Mouse (Mus musculus) inflammation-experienced regulatory T-cells, adult 6 months (primary cell): ENCODE measurements around the gene Rpl27a. TPM values are rescaled to one million over a fixed set of nuclear protein-coding genes. Genes with fewer than 3 reads are reported as not detected.

Experiments used
- ATAC-seq: one replicate; pipeline ENCODE4 v1.8.0; 2017
- polyA plus RNA-seq, 3 experiments: library from polyadenylated mRNA; unstranded; fragments of 100-300 nt; shearing (Covaris generic); gene quantifications; one replicate each; pipeline ENCODE4 v1.2.1; 2017

Gene Rpl27a
- polyA plus RNA-seq, 3 experiments from 2014 or later, result 216 to 323 (median 255) TPM

DNA sequence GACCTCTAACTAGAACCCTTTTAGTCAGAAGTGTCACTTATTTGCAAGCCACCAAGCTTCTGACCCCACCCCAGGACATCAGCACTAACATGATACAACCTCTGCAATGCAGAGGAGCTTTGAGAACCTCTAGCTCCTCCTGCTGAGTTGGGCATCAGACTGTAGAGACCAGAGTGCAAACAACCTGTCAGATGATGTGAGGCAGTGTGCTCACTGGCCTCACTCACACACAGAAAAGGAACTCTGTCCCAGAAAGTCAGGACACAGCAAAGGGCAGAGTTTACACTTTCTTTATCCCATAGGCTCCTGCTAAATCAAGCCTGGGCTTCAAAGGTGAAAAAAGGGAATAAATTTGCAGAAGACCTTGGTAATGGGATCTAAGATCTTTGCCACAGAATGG, 47.4 kb downstream of the Rpl27a start:
- no peak for ATAC-seq

DNA sequence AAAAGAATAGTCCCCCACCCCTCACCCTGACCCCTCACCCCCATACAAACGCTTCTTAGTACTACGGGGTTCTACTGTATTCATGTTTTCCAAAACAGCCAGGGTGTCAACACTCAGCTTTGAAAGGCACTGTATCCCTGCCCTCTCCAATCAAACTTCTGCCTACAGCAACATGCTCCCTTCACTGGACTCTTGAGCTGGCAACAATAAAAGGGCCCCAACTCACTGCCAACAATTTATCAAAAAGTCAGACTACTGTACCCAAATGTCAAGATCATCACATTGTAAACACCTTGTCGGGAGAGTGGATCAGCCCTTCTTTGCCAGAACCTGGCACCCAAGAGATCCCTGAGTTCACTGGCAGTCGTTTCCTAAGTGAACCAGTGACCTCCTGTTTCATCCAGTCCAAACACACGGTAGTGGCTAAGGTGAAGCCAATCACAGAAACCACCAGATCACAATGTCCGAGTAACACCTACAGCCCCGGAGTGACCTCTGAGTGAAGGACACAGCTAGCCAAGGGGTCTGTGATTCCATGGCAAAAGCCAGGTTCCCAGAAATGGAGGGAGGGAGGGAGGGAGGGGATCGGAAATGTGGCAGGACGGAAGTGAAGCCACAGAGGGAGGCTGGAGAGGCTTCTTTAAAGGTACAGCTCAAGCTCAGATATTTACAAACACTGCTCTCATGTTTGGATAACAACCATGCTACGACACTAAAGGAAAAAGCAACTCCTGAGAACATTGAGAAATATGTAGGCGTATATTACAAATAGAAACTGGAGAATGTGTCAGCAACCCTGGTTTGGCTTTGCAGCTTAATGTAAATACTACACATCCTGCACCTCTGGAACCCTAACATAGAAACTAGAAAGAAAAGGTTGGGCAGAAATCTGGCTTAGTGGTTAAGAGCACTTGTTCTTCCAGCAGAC, 48.2 kb downstream of the Rpl27a start:
- ATAC-seq, result no peak

DNA sequence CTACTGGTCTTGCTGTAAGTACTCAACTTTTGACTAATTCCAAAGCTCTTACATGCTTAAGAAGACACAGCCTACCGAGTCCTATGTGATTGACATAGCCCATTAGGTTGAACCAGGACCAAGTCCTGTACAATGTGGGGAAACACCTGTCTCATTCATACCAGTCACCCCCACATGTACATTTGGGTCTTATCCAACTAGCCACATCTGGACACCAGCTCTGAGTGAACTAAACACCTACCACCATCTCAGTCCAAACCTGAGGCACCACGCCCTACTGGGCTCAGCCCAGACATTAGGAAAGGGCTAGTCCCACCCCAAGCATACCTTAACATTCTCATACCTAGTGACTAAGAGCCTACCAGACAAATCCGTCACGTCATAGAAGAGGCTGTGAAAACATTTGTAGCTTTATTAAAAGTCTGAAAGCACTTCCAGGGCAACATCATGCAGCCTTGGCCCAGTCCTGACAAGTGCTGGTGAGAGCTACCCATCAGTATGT, 49.5 kb downstream of the Rpl27a start:
- no peak for ATAC-seq

Other genes starting within 250 kb of the Rpl27a start
- not detected for gene Stk33, start 80.1 kb upstream of the Rpl27a start, polyA plus RNA-seq
- not detected for gene Trim66, start 11.0 kb upstream of the Rpl27a start, polyA plus RNA-seq
- gene St5, start 184.5 kb downstream of the Rpl27a start, polyA plus RNA-seq, result under 1 TPM; 0.36 to 0.90 (median 0.47) TPM
- gene Akip1, start 184.5 kb downstream of the Rpl27a start, polyA plus RNA-seq, result 10 to 100 TPM; 27.1 to 43.4 (median 31.9) TPM
- gene BC051019, start 204.7 kb downstream of the Rpl27a start, polyA plus RNA-seq, result under 1 TPM in 1 of 3 experiments, not detected in 2; 0.27 TPM
- gene Ascl3, start 212.6 kb downstream of the Rpl27a start, polyA plus RNA-seq, result under 1 TPM in 1 of 3 experiments, not detected in 2; 0.83 TPM
- gene Tmem9b, start 233.7 kb downstream of the Rpl27a start, polyA plus RNA-seq, result 100 to 1,000 TPM; 103 to 142 (median 121) TPM